In genomic region chr7:19744590-19745385, GRCm38 (mm10) we compare ENCODE assay signal across 9 mouse cellular contexts. TPM values are rescaled to one million over a fixed set of nuclear protein-coding genes. Genes with fewer than 3 reads are reported as not detected.
DNase-seq lines count a peak whose midpoint lies in the region; ATAC-seq and TF ChIP-seq lines count a peak whose summit lies in the region.
"Had no signal": no experiment of that assay in that cellular context is flagged by ENCODE, and none has a peak within 500 bp of the region (broad histone marks: within the 10 kb centered on the region; RNA-seq: fewer than 3 reads in every experiment).

No protein-coding gene starts in this region.

- no peak for DNase-seq in spleen, adult 2 months (ENCODE audit: low read depth in 1 of 2, low spot score in 2 of 2)
- DNase-seq in spleen, postnatal 10 days (ENCODE audit: low spot score in 2 of 2): no peak
- peak; percentile 71 for DNase-seq in heart, postnatal 4 days
- no peak for DNase-seq in limb, embryonic 11.5 days (ENCODE audit: low spot score)
- no peak for DNase-seq in frontal cortex, postnatal 36 days (ENCODE audit: low spot score in 2 of 2)
- no peak for DNase-seq in layer of hippocampus, adult 9-11 months
- no peak for DNase-seq in ovary, adult 18-20 months (ENCODE audit: low spot score)
- no peak for DNase-seq in right cerebral cortex, postnatal 14 days

- WGBS in spleen, adult 2 months: 55% methylated on average over 14 of the region's 14 CpGs
- WGBS in limb, embryonic 11.5 days: 66% methylated on average over 14 of the region's 14 CpGs

- no peak overlapping the region for H3K9ac ChIP-seq in limb, embryonic 11.5 days (ENCODE audit: low read length)

- H3K27ac ChIP-seq in spleen, adult 2 months (ENCODE audit: insufficient read depth, low read length): peak overlapping the region; percentile 25; the same call in 1 of the 2 replicates
- 0 out of 2 replicates have a peak overlapping the region, but pooled peaks have one; percentile 21 for H3K27ac ChIP-seq in limb, embryonic 11.5 days (replicated peaks; ENCODE audit: low read depth, low read length)

- peaks cover 4% of the 10 kb centered on the region for H3K27me3 ChIP-seq in spleen, adult 2 months (ENCODE audit: control insufficient read depth, insufficient read depth, low read length)
- H3K27me3 ChIP-seq in limb, embryonic 11.5 days (ENCODE audit: control insufficient read depth, insufficient read depth, low read length): no peaks in the 10 kb centered on the region

- ATAC-seq in limb, embryonic 11.5 days (ENCODE audit: insufficient number of reproducible peaks, low FRiP score, low TSS enrichment, low read depth): no peak

- no peaks in the 10 kb centered on the region for H3K9me3 ChIP-seq in limb, embryonic 11.5 days (ENCODE audit: control insufficient read depth, low read length)

- H3K4me3 ChIP-seq in spleen, adult 2 months (ENCODE audit: extremely low read depth, insufficient read depth, insufficient read length): no peak overlapping the region
- no peak overlapping the region for H3K4me3 ChIP-seq in limb, embryonic 11.5 days (ENCODE audit: low read depth, low read length)
- H3K4me3 ChIP-seq: myocyte had no signal

- no peak overlapping the region; the same call in 1 of the 2 replicates for H3K4me2 ChIP-seq in limb, embryonic 11.5 days (ENCODE audit: low read depth, severe bottlenecking)

- no peak for TF ChIP-seq CTCF in spleen, adult 2 months (IDR thresholded peaks at IDR 0.05; ENCODE audit: extremely low read depth, insufficient read depth, insufficient read length, insufficient replicate concordance)

- no peaks in the 10 kb centered on the region for H3K36me3 ChIP-seq in spleen, adult 2 months (ENCODE audit: control insufficient read depth, insufficient read depth, low read length)
- no peaks in the 10 kb centered on the region; the same call in 1 of the 2 replicates for H3K36me3 ChIP-seq in limb, embryonic 11.5 days (ENCODE audit: control insufficient read depth, insufficient read depth, low read length)

- TF ChIP-seq POLR2A in spleen, adult 2 months (IDR thresholded peaks at IDR 0.05; ENCODE audit: low read depth, low read length): no peak

- no peaks in the 10 kb centered on the region; the same call in 1 of the 2 replicates for H3K4me1 ChIP-seq in spleen, adult 2 months (ENCODE audit: control insufficient read depth, insufficient read depth, insufficient read length)
- peaks cover 24% of the 10 kb centered on the region for H3K4me1 ChIP-seq in limb, embryonic 11.5 days (ENCODE audit: control insufficient read depth, insufficient read depth, low read length)

RNA-seq across cellular contexts. Expression of gene Nectin2, which starts 5.5 kb away (rescaled TPM):
- polyA plus RNA-seq in spleen, adult 2 months (2012; rRNA removed): 23.3 and 24.4 TPM in 2 replicates
- 10 to 100 TPM; 41.7 to 45.4 TPM for total RNA-seq in heart, postnatal 4 days (2021)
- 59.3 and 63.2 TPM in 2 replicates for polyA plus RNA-seq in limb, embryonic 11.5 days (2014; fragmentation: Nextera tagmentation; extraction: Ambion mirVana)

RNA-seq across cellular contexts. Expression of gene Bcam, which starts 26.0 kb away (rescaled TPM):
- polyA plus RNA-seq in spleen, adult 2 months (2012; rRNA removed): 30.1 and 39.8 TPM in 2 replicates
- total RNA-seq in heart, postnatal 4 days (2021): 100 to 1,000 TPM; 263 to 285 TPM
- 43.0 and 44.1 TPM in 2 replicates for polyA plus RNA-seq in limb, embryonic 11.5 days (2014; fragmentation: Nextera tagmentation; extraction: Ambion mirVana)

RNA-seq across cellular contexts. Expression of gene Tomm40, which starts 29.6 kb away (rescaled TPM):
- polyA plus RNA-seq in spleen, adult 2 months (2012; rRNA removed): 51.1 and 66.8 TPM in 2 replicates
- 100 to 1,000 TPM; 147 to 153 TPM for total RNA-seq in heart, postnatal 4 days (2021)
- polyA plus RNA-seq in limb, embryonic 11.5 days (2014; fragmentation: Nextera tagmentation; extraction: Ambion mirVana): 154 and 163 TPM in 2 replicates

RNA-seq across cellular contexts. Expression of gene Apoe, which starts 45.8 kb away (rescaled TPM):
- polyA plus RNA-seq in spleen, adult 2 months (2012; rRNA removed): 1,613 and 1,762 TPM in 2 replicates
- 100 to 1,000 TPM; 198 to 213 TPM for total RNA-seq in heart, postnatal 4 days (2021)
- 83.0 and 83.4 TPM in 2 replicates for polyA plus RNA-seq in limb, embryonic 11.5 days (2014; fragmentation: Nextera tagmentation; extraction: Ambion mirVana)

RNA-seq across cellular contexts. Expression of gene Cblc, which starts 51.8 kb away (rescaled TPM):
- polyA plus RNA-seq in spleen, adult 2 months (2012; rRNA removed): 1.4 TPM in 2 replicates
- not detected for total RNA-seq in heart, postnatal 4 days (2021)
- 0.75 and 1.3 TPM in 2 replicates for polyA plus RNA-seq in limb, embryonic 11.5 days (2014; fragmentation: Nextera tagmentation; extraction: Ambion mirVana)
